Mouse (Mus musculus) monocyte, adult 2 months (primary cell): Measurements from ENCODE around the gene Mpl.

Experiments used
- DNase-seq, 2 experiments: peaks; one replicate each; pipeline ENCODE4 v3.0.0; 2022; ENCODE audit warnings: low spot score in 2 of 2, low read depth in 1 of 2

The Mpl gene

DNA sequence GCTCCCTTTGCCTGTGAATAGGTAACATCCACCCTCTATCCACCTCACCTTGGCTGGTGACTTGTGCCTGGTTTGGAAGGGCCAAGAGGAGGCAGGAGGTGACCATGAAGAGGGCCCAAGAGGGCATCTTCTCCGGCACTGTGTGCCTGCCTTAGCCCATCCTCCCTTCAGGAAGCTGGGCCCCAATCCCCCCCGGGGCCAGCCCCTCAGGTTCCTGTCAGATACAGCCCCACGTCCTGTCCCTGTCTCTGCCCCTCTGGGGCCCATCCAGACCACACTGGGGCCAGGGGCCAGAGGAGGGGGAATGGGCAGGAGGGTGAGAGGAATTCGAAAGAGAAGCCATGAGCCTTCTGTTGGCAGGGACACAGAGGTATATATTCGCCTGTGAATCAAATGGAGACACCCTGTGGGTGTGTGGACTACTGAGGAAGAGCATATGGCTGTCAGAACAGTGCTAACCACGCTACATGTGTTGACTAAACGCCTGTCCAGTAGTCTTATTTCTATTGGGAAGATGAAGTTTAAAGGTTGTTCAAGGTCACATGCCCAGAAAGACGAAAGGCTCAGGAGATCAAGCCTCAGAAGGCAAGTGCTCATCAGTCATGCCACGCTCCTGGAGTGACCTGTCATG, at the start of gene Mpl:
Gene Mpl (minus strand): TSS at position 169 of the 631 bp plus-strand sequence.
- DNase-seq: no peak

DNA sequence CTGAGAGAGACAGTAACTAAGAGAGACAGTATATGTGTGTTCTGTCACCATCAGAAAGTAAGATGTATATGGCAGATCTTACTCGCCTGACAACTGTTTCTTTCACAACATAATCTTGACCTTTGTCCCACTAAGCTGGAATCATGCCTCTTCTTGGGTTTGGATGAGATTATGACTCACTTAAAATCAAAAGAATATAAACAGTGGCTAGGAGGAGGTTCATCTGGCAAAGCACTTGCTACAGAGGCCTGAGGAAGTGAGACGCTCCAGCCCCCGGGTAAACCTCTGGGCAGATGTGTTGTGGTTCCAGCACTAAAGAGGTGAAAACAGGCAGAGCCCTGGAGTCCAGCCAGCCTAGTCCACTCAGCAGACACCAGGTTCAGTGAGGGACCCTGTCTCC, 48.2 kb upstream of the Mpl start:
- DNase-seq: no peak

GRCm38 (mm10) chr4:118500792-118501191, 43.5 kb upstream of the Mpl start:
- no peak for DNase-seq

- DNase-seq: no peak
Measured at GRCm38 (mm10) chr4:118500171-118500724, 42.9 kb upstream of the Mpl start.

DNA sequence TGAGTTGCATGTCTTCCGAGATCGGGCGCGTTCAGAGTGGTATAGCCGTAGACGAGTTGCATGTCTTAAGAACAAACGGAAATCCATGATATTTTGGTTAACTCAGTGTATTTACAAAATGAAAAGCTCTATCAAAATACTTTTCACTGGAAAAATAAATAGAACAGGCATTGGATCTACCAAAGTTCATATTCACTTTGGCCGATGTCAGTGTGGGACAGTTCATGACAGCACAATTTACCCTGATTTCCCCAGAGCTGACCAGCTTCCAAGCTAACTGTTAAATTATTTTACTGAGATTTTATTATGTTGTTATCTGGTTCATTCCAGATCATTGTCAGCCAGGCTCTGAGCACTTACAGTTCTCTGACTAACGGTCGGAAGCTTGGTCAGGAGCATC, 33.1 kb upstream of the Mpl start:
- no peak for DNase-seq

GRCm38 (mm10) chr4:118489717-118490132, 32.4 kb upstream of the Mpl start, which contains the start of gene Tie1:
Tie1 (minus strand) TSS chr4:118490061.
- DNase-seq: no peak

DNA sequence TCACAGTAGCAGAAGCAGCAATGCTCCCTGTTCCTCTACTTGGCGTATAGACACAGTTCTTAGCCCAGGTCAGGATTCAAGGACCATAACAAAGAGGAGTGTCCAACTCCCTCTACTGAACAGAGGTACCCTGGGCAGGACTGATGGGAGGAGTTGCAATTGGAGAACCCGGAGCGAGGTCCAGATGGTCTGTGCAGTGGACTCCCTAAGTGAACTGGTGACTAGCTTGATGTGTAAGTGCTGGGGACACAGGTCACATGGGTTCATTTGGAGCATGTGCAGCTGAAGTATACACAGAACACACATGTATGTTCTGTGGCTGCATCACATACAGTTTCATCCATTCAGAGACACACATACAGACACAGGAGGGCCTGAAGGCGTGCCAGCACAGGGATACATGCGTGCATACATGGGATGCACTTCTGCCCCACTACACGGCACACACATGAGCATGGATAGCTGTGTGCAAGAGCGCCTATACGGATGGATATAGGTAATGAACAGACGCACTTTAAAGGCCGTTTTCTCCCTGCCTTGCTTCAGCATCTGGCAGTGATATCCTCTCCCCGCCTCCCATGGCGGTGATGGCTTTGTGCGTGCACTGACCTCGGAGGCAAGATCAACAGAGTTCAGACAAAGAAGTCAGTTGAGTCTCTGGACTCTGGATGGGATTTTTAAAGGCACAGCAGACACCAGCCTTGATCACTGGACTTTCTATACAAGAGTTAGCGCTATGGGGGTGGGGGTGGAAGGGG, 19.6 kb upstream of the Mpl start:
- no peak for DNase-seq

- no peak for DNase-seq
Measured at GRCm38 (mm10) chr4:118472687-118473086, 15.4 kb upstream of the Mpl start.

DNA sequence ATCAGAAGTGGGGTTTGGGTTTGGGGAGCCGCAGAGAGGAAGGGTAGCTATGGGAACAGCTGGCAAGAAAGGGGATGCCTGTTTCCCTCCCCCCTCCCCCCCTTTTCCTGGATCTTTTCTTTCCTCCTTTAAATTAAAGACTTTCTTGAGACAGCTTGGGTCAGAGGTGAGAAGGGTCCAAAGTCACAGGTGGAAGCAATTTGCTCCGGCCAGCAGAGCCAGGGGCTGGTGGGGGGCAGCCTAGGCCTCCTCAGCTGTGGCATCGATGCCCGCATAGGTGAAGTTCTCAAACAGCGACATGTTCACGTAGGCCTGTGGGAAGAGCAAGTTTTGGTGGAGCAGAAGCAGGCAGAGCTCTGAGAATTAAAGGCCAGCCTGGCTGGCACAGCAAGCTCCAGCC, 14.0 kb upstream of the Mpl start:
- no peak for DNase-seq

DNA sequence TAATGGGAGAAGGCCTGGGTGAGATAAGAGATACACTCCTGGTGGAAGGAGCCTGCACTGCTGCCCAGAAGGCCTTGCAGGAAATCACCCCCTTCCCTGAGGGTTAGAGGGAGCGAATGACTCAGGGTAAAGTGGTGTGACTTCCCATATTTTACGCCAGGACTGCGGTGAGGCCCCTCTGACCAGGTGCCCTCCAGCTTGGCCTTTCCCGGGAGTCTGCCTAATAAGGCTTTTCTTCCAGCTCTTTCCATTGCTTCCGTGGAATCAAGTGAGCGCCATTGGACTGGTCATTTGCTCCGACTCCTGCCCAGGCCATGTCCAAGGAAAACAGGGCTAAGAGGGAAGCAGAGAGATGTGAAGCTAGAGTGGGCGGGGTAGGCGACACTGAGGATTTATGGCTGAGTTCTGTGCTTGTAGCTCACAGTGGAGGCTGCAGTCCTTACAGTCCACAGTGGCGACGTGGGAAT, 8.4 kb upstream of the Mpl start:
- DNase-seq: no peak

- no peak for DNase-seq
Measured at GRCm38 (mm10) chr4:118464956-118465355, 7.6 kb upstream of the Mpl start.

- DNase-seq: no peak
Measured at GRCm38 (mm10) chr4:118446415-118447153, 10.7 kb downstream of the Mpl start.

- no peak for DNase-seq
Measured at GRCm38 (mm10) chr4:118445781-118446414, 11.4 kb downstream of the Mpl start.

DNA sequence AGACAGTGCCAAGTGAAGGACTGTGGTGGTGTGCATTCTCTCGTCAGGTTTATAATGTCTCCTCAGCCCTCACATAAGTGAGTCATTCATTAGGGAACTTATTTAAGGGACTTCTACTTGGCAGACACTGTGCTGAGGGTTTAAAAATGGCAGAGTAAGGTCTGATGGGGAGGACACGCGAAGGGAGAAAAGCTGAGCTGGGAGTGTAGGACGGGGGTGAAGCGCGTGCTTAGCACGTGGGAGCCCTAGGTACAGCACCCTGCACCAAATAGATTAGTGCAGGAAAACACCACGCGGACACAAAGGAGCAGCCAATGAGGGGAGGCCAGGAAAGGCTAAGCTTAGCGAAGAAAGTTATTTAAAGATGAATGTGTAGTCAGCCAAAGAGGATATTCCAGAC, 12.2 kb downstream of the Mpl start:
- no peak for DNase-seq

- DNase-seq: no peak
Measured at GRCm38 (mm10) chr4:118437829-118438253, 19.5 kb downstream of the Mpl start.

DNA sequence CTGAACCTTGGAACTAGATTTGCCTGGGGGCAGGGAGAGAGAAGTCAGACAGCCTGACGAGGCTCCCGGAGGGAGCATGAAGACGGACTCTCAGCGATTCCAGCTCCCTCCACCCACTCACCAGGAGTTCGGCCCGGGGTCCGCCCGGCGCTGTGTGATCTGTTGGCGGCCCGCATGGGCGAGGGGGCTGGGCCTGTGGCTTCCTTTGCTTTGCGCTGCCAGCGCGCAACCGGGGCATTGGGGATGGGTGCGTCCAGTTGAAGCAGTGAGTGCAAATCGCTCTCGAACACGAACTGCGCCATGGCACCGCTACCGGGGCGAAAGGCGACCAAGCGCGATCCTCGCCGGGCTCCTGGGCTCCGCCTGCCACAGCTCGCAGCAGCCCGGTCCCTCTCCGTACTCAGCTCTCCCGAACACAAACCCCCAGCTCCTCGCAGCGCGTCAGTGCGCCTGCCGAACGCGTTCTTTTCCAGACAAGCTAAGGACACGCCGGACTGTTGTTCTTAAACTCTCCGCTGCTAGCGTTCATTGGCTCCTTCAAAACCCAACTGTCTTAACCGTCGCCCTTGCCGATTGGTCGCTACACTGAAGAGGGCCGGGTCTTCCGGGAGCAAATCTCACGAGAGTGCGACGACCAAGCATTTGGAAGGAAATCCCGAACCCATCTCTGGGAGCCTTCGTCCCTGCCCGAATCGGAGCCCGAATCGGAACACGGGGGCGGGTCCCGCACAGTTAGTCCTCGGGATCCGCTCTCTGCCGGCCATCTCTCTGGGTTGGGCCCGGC, 20.3 kb downstream of the Mpl start, which contains the start of gene Cdc20:
Gene Cdc20 (minus strand): TSS at position 533 of the 784 bp plus-strand sequence.
- DNase-seq: peak; percentile 79 to 82

DNA sequence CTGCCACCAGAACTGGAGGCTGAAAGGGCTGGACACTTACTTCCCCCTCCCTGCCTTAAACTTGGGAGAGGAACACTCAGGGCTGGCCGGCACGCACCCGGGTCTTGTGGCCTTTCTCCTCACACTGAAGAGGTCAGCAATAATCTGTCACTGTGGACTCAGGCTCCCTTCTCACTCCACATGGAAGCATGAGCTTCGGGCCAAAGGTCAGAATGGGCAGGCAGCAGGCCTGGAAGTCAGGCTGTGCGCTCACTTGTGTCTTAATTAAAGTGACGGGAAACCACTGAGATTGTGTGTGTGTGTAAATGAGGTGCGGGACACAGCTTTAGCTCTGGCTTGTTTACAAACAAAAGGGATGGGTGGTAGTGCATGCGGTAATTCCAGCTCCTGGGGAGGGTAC, 25.0 kb downstream of the Mpl start:
- no peak for DNase-seq

GRCm38 (mm10) chr4:118429215-118429895, 28.0 kb downstream of the Mpl start:
- no peak for DNase-seq

GRCm38 (mm10) chr4:118428531-118429214, 28.6 kb downstream of the Mpl start:
- no peak for DNase-seq
